27 mouse cellular contexts compared by ENCODE assay signal in the genomic region with DNA sequence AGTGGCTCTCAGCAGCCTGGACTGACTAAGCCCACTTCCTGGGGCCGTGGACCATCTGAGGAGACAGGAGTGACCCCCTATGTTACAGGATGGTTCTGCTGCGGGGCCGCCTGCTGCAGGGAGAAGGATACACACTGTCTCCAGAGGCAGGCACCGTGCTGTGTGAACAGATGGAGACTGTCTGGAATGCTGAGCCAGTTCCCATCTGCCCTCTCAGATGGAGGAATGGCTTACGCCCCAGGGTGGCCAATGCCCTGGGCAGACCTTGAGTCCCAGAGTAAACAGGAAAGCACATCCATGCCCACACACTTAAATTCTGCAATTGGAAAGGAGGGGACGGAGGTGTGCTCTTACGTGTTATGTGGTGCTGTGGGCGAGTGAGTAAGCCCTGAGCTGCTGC. TPM values are rescaled to one million over a fixed set of nuclear protein-coding genes. Genes with fewer than 3 reads are reported as not detected.
DNase-seq lines count a peak whose midpoint lies in the region; ATAC-seq lines count a peak whose summit lies in the region.
"Had no signal": no experiment of that assay in that cellular context is flagged by ENCODE, and none has a peak within 500 bp of the region (broad histone marks: within the 10 kb centered on the region; RNA-seq: fewer than 3 reads in every experiment).

No protein-coding gene starts in this region.

- no peak for ATAC-seq in embryonic facial prominence, embryonic 13.5 days (ENCODE audit: insufficient number of reproducible peaks, insufficient read depth, low FRiP score, low TSS enrichment, low read depth)
- ATAC-seq in hindbrain, embryonic 11.5 days (ENCODE audit: low FRiP score): no peak
- no peak for ATAC-seq in megakaryocyte-erythroid progenitor cell, adult 5-6 weeks (replicated peaks; ENCODE audit: low FRiP score, low TSS enrichment, poor library complexity, severe bottlenecking)
- ATAC-seq: CD4-positive, CD25-positive, alpha-beta regulatory T cell, adult 4 months had no signal

- no peaks in the 10 kb centered on the region for H3K9me3 ChIP-seq in embryonic facial prominence, embryonic 13.5 days
- no peaks in the 10 kb centered on the region for H3K9me3 ChIP-seq in embryonic facial prominence, embryonic 10.5 days
- no peaks in the 10 kb centered on the region for H3K9me3 ChIP-seq in hindbrain, embryonic 10.5 days
- no peaks in the 10 kb centered on the region for H3K9me3 ChIP-seq in hindbrain, embryonic 11.5 days (ENCODE audit: control insufficient read depth, low read length)
- H3K9me3 ChIP-seq: heart, embryonic 15.5 days; hindbrain, embryonic 15.5 days; limb, embryonic 10.5 days; liver, embryonic 15.5 days; lung, embryonic 15.5 days; megakaryocyte, embryonic 14.5 days; neural tube, embryonic 15.5 days had no signal

- 0 out of 2 replicates have a peak overlapping the region, but pooled peaks have one; percentile 5 for H3K27ac ChIP-seq in embryonic facial prominence, embryonic 13.5 days
- H3K27ac ChIP-seq in embryonic facial prominence, embryonic 10.5 days (replicated peaks): no peak overlapping the region
- H3K27ac ChIP-seq in hindbrain, embryonic 10.5 days: peak overlapping the region; percentile 57
- H3K27ac ChIP-seq in hindbrain, embryonic 11.5 days (ENCODE audit: low read depth, low read length): no peak overlapping the region
- H3K27ac ChIP-seq: hindbrain, embryonic 15.5 days; left cerebral cortex, adult 2 months; limb, embryonic 10.5 days; liver, embryonic 15.5 days; lung, embryonic 15.5 days; neural tube, embryonic 15.5 days; stomach, postnatal 0 days had no signal

- H3K4me1 ChIP-seq in embryonic facial prominence, embryonic 13.5 days: peaks cover 10% of the 10 kb centered on the region
- H3K4me1 ChIP-seq in embryonic facial prominence, embryonic 10.5 days: peaks cover 7% of the 10 kb centered on the region; the same call in 1 of the 2 replicates
- H3K4me1 ChIP-seq in hindbrain, embryonic 10.5 days (replicated peaks): peaks cover 23% of the 10 kb centered on the region
- H3K4me1 ChIP-seq in hindbrain, embryonic 11.5 days (replicated peaks; ENCODE audit: control insufficient read depth, insufficient read depth, low read length): no peaks in the 10 kb centered on the region; the same call in 1 of the 2 replicates
- H3K4me1 ChIP-seq: neural tube, embryonic 15.5 days had no signal

- H3K27me3 ChIP-seq in embryonic facial prominence, embryonic 13.5 days: no peaks in the 10 kb centered on the region
- no peaks in the 10 kb centered on the region for H3K27me3 ChIP-seq in embryonic facial prominence, embryonic 10.5 days (replicated peaks; ENCODE audit: low read depth, poor library complexity, severe bottlenecking)
- H3K27me3 ChIP-seq in hindbrain, embryonic 10.5 days (ENCODE audit: insufficient read depth, poor library complexity, severe bottlenecking): no peaks in the 10 kb centered on the region
- H3K27me3 ChIP-seq in hindbrain, embryonic 11.5 days (ENCODE audit: control insufficient read depth, insufficient read depth, low read length): no peaks in the 10 kb centered on the region
- H3K27me3 ChIP-seq: hindbrain, embryonic 15.5 days; liver, embryonic 15.5 days; lung, embryonic 15.5 days; neural tube, embryonic 15.5 days had no signal

- no peak overlapping the region for H3K4me3 ChIP-seq in embryonic facial prominence, embryonic 13.5 days
- H3K4me3 ChIP-seq in embryonic facial prominence, embryonic 10.5 days: no peak overlapping the region
- H3K4me3 ChIP-seq in hindbrain, embryonic 10.5 days: no peak overlapping the region
- no peak overlapping the region for H3K4me3 ChIP-seq in hindbrain, embryonic 11.5 days (ENCODE audit: low read depth, low read length)
- H3K4me3 ChIP-seq: heart, embryonic 15.5 days; hindbrain, embryonic 15.5 days; left cerebral cortex, adult 2 months; limb, embryonic 10.5 days; liver, embryonic 15.5 days; lung, embryonic 15.5 days; megakaryocyte, embryonic 14.5 days; neural tube, embryonic 15.5 days had no signal

- DNase-seq in embryonic facial prominence, embryonic 10.5 days (ENCODE audit: low spot score): no peak
- no peak for DNase-seq in hindbrain, embryonic 10.5 days (ENCODE audit: low spot score)
- no peak for DNase-seq in hindbrain, embryonic 11.5 days (ENCODE audit: low spot score)
- peak; percentile 71 for DNase-seq in brain, adult 2 months (ENCODE audit: low read depth, low spot score)
- DNase-seq in cerebellum, adult 8-10 months: peak; percentile 27
- DNase-seq in testis, postnatal 14 days (ENCODE audit: low spot score): no peak
- DNase-seq: adrenal gland, postnatal 25 days; heart, postnatal 36 days; kidney, adult 9 months; kidney, postnatal 36 days; layer of hippocampus, adult 9-11 months; liver; lung, postnatal 36 days; right cerebral cortex, postnatal 14 days had no signal

- no peak overlapping the region for H3K4me2 ChIP-seq in embryonic facial prominence, embryonic 13.5 days
- no peak overlapping the region for H3K4me2 ChIP-seq in hindbrain, embryonic 11.5 days (replicated peaks; ENCODE audit: low read depth, low read length)
- H3K4me2 ChIP-seq: heart, embryonic 15.5 days; hindbrain, embryonic 15.5 days; liver, embryonic 15.5 days; lung, embryonic 15.5 days; neural tube, embryonic 15.5 days had no signal

- WGBS in embryonic facial prominence, embryonic 13.5 days: 92% methylated on average over 8 of the region's 8 CpGs
- WGBS in embryonic facial prominence, embryonic 10.5 days: 85% methylated on average over 8 of the region's 8 CpGs
- 87% methylated on average over 8 of the region's 8 CpGs for WGBS in hindbrain, embryonic 10.5 days
- 86% methylated on average over 8 of the region's 8 CpGs for WGBS in hindbrain, embryonic 11.5 days

- no peak overlapping the region for H3K9ac ChIP-seq in embryonic facial prominence, embryonic 13.5 days
- H3K9ac ChIP-seq in hindbrain, embryonic 11.5 days (ENCODE audit: low read depth, low read length): no peak overlapping the region
- H3K9ac ChIP-seq: heart, embryonic 15.5 days; hindbrain, embryonic 15.5 days; liver, embryonic 15.5 days; lung, embryonic 15.5 days; neural tube, embryonic 15.5 days had no signal

- H3K36me3 ChIP-seq in embryonic facial prominence, embryonic 13.5 days: peaks cover 21% of the 10 kb centered on the region
- H3K36me3 ChIP-seq in embryonic facial prominence, embryonic 10.5 days (replicated peaks): peaks cover 29% of the 10 kb centered on the region
- peaks cover 26% of the 10 kb centered on the region for H3K36me3 ChIP-seq in hindbrain, embryonic 10.5 days
- no peaks in the 10 kb centered on the region for H3K36me3 ChIP-seq in hindbrain, embryonic 11.5 days (ENCODE audit: control insufficient read depth, insufficient read depth, low read length)
- H3K36me3 ChIP-seq: heart, embryonic 15.5 days; hindbrain, embryonic 15.5 days; liver, embryonic 15.5 days; lung, embryonic 15.5 days had no signal

RNA-seq across cellular contexts. Expression of a gene that starts 20.3 kb away (rescaled TPM):
- 34.9 and 37.2 TPM in 2 replicates for polyA plus RNA-seq in embryonic facial prominence, embryonic 13.5 days (2015; fragmentation: Nextera tagmentation; extraction: Ambion mirVana)
- polyA plus RNA-seq in embryonic facial prominence, embryonic 10.5 days (2016; fragmentation: Nextera tagmentation; extraction: Ambion mirVana): 32.8 and 38.2 TPM in 2 replicates
- polyA plus RNA-seq in hindbrain, embryonic 10.5 days (2016; fragmentation: Nextera tagmentation; extraction: Ambion mirVana): 39.3 and 39.6 TPM in 2 replicates
- polyA plus RNA-seq in hindbrain, embryonic 11.5 days (2014; fragmentation: Nextera tagmentation; extraction: Ambion mirVana): 39.3 and 45.3 TPM in 2 replicates
- total RNA-seq in megakaryocyte-erythroid progenitor cell, adult 5-6 weeks (2014; fragmentation: Nextera tagmentation): 7.2 and 12.7 TPM in 2 replicates
- total RNA-seq in megakaryocyte-erythroid progenitor cell, adult 5-6 weeks (2017): 7.9 and 10.9 TPM in 2 replicates

RNA-seq across cellular contexts. Expression of a gene that starts 35.2 kb away (rescaled TPM):
- 3.0 and 3.8 TPM in 2 replicates for polyA plus RNA-seq in embryonic facial prominence, embryonic 13.5 days (2015; fragmentation: Nextera tagmentation; extraction: Ambion mirVana)
- polyA plus RNA-seq in embryonic facial prominence, embryonic 10.5 days (2016; fragmentation: Nextera tagmentation; extraction: Ambion mirVana): 5.0 and 5.6 TPM in 2 replicates
- polyA plus RNA-seq in hindbrain, embryonic 10.5 days (2016; fragmentation: Nextera tagmentation; extraction: Ambion mirVana): 5.4 and 9.3 TPM in 2 replicates
- 3.4 and 4.8 TPM in 2 replicates for polyA plus RNA-seq in hindbrain, embryonic 11.5 days (2014; fragmentation: Nextera tagmentation; extraction: Ambion mirVana)
- total RNA-seq in megakaryocyte-erythroid progenitor cell, adult 5-6 weeks (2014; fragmentation: Nextera tagmentation): not detected in 2 replicates
- total RNA-seq in megakaryocyte-erythroid progenitor cell, adult 5-6 weeks (2017): not detected in 2 replicates
- total RNA-seq: adrenal gland, postnatal 25 days; common myeloid progenitor, adult 5-6 weeks had no signal
- polyA plus RNA-seq: CD4-positive, CD25-positive, alpha-beta regulatory T cell, adult 4 months had no signal

Comparison
In these comparisons a context has a peak if more than half of its experiments do, and no peak if none do; other contexts are left out.
1. H3K27ac ChIP-seq: peak in embryonic facial prominence, embryonic 13.5 days (single experiment) and hindbrain, embryonic 10.5 days (single experiment); none in embryonic facial prominence, embryonic 10.5 days (single experiment) and hindbrain, embryonic 11.5 days (single experiment).
2. DNase-seq: peak in brain, adult 2 months (single experiment) and cerebellum, adult 8-10 months (single experiment); none in embryonic facial prominence, embryonic 10.5 days (single experiment), hindbrain, embryonic 10.5 days (single experiment), hindbrain, embryonic 11.5 days (single experiment) and testis, postnatal 14 days (single experiment).